Mouse (Mus musculus) urinary bladder, adult 2 months (tissue): ENCODE results near the gene Irf2bpl. TPM values are rescaled to one million over a fixed set of nuclear protein-coding genes. Genes with fewer than 3 reads are reported as not detected.

Experiments used
- polyA plus RNA-seq: library from polyadenylated mRNA; depleted of rRNA; stranded (reverse); fragments of >200 nt; gene quantifications from 2 replicates; pipeline ENCODE4 v1.2.3, GENCODE M21; 2012; rRNA removed

Irf2bpl gene
- polyA plus RNA-seq, 1 experiment, result 29.6 TPM

Other genes with a start within 250 kb of the Irf2bpl start
- 1.3 and 1.8 TPM in 2 replicates for gene Vash1, start 206.1 kb downstream of the Irf2bpl start, polyA plus RNA-seq
- gene Angel1, start 158.3 kb downstream of the Irf2bpl start, polyA plus RNA-seq, result 6.7 and 6.9 TPM in 2 replicates
- not detected in 2 replicates for gene Lrrc74a, start 150.4 kb downstream of the Irf2bpl start, polyA plus RNA-seq
- 46.4 and 52.3 TPM in 2 replicates for gene Cipc, start 62.2 kb upstream of the Irf2bpl start, polyA plus RNA-seq
- gene Zdhhc22, start 105.6 kb upstream of the Irf2bpl start, polyA plus RNA-seq, result not detected in 2 replicates
- 0.13 and 0.19 TPM in 2 replicates for gene Tmem63c, start 136.5 kb upstream of the Irf2bpl start, polyA plus RNA-seq
- 62.6 and 64.4 TPM in 2 replicates for gene Ngb, start 217.7 kb upstream of the Irf2bpl start, polyA plus RNA-seq